Mouse (Mus musculus) testis, postnatal 10 days (tissue): ENCODE data around the gene Ryk.

Experiments
- DNase-seq: peaks from one replicate; pipeline ENCODE4 v3.0.0; 2021; ENCODE audit warnings: low spot score

The Ryk gene

DNA sequence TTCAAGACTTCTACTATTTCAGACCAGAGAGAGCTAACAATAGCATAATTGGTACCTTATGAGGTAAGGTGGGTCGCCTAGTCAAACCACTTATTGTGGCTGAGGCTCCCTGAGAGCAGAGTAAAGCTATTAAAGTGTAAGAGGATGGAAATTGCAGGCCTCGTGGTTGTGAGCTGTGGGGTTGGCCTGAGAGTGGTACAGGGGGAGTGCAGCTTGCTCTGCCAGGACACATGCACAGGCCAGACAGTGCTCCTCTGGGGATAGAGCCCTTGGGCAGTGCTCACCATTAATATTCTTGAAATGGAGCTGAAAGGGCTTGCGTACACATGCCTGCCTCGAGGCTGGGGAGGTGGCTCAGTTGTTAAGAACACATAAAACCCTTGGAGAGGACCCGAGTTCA, 23.6 kb downstream of the Ryk start:
- DNase-seq, result no peak

DNA sequence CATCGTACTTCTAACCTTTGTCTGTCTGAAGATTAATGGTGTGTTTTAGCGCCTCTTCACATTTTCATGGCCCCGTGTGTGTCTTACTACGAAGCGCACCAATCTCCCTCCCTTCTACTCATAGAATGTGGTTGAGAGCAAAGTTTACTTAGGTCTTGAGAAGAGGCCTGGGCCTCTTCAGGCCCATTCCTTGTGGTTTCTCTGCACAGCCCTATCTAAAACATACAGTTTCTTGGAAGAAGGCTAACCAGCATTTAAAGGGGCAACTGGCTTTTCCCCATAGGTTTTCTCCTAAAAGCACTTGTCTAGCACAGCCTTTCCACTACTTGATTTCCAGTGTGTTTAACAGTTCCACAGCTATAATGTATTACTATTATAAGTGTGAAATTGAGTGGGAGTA, 24.7 kb downstream of the Ryk start:
- no peak for DNase-seq

DNA sequence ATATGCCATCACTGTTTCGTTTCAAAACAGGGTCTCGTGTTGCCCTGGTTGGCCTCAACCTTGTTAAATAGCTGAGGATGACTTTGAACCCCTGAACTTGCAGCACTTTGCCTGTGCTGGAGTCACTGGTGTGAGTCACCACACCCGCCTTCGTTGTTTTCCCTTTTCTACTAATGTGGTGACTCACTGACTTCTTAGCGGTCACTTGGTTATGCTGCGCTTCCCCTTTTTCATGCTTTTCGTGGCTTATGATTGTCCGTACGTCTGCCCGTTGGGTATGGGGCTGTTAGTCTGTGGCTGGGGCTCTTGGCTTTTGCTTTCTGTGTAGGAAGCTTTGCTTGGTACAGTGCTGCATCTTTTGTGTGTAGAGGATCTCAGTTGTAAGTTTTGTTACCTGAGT, 25.2 kb downstream of the Ryk start:
- DNase-seq, result no peak

DNA sequence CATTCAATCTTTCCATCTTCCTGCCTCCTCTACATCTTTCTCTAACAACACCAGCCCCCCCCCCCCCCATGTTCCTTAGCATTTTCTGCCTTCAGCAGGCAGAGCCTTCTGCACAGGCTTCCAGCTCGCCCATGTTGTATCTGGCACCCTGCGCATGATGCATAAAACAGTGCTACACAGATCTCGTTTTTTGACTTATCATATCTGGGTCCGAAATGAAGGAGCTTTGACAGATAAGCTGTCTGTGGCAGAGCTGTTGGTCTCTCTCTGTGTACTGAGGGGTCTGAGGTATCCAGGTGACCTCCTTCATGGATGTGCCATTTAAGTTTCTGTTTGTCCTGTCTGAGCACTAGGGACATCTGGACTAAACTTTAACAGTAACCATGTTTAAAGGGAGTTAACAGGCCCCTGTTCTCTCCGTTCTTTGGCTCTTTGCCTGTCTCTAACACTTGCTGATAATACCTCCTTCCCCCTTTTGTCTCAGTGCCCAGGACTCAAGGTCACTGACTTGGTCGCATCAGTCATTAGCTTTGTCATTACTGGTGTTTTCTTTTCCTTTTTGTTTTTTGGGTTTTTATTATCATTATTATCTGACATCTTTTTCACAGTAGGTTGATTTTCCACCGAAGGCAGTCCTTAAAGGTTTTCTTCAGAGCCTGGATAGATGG, 26.2 kb downstream of the Ryk start:
- DNase-seq, result peak; percentile 61

DNA sequence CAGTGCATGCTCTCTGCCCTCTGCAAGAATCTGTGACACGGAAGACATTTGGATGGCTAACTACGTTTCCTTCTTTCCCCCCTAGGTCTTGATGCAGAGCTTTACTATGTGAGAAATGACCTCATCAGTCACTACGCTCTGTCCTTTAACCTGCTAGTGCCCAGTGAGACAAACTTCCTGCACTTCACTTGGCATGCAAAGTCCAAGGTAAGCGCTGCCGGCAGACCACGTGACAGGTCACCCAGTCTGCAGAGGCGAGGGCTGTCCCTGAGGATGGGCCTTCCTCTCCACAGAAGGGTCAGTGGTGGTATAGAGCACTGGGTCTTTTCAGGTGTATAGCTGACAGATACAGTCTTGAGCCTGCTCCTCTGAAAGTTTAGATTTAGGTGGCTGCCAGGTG, 27.1 kb downstream of the Ryk start:
- no peak for DNase-seq

DNA sequence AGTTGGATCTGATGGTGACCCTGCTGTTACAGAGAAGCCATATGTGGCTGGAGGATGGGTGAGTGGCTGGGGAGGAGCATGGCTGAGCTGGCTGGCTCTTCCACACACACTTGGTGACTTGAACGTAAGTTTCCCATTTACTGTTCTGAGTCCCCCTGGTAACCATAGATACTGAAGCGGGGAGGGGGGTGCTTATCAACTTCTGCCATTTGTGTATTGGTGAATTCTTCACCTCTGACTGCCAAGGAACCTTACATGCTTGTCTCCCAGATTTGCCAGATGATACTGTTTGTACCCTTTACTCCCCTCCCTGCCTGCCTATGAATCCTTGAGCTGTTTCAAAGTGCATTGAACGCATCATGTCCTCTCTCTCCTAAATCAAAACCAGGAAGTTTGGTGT, 27.5 kb downstream of the Ryk start:
- no peak for DNase-seq

DNA sequence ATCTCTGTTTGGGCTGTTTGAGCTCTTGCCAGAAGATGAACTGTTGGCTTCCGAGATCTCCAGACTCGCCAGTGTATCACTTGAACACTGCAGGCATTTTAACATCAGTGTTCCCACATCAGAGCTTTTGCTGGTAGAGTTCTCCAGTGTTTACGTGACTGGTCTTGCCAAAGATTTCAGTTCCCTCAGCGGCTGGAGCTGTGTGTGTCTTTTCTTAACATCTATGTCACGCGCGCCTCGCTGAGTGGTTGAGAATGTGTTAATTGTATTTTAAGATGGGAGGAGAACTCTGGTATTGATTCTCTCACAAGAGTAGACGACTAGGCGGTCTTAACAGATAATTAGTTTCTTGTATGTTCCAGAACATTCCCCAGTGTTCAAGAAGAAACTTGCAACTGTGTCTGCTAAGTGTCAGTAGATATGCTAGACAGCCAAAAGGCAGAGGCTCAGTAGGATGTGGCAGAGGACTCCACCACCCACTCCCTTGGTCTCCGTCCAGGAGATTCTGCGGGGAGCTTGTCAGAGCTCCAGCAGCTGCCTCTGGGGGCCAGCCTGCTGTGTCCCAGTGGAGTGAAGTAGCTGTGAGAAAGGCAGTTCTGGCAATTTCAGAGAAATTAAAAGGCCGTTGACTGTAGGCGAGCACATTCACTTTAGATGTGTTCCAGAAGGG, 29.3 kb downstream of the Ryk start:
- peak; percentile 74 for DNase-seq

DNA sequence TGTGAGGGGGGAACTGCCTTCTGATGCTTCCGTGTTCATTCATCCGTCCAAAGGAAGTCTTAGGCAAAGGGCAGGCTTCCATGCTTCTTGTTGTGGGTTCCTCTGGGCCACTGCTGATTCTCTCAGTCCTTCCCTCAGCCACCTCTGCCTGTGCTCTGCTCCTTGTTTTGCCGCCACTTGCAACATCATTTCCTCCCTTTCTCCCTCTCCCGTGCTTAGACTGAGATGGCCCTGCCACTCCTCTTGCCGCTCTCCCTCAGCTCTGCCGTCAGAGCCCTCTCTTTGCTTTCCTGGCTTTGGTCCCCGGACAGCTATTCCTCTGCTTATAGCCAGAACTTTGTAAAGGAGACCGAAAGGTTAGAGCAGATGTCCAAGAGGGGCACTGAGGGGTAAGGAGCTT, 30.2 kb downstream of the Ryk start:
- no peak for DNase-seq

DNA sequence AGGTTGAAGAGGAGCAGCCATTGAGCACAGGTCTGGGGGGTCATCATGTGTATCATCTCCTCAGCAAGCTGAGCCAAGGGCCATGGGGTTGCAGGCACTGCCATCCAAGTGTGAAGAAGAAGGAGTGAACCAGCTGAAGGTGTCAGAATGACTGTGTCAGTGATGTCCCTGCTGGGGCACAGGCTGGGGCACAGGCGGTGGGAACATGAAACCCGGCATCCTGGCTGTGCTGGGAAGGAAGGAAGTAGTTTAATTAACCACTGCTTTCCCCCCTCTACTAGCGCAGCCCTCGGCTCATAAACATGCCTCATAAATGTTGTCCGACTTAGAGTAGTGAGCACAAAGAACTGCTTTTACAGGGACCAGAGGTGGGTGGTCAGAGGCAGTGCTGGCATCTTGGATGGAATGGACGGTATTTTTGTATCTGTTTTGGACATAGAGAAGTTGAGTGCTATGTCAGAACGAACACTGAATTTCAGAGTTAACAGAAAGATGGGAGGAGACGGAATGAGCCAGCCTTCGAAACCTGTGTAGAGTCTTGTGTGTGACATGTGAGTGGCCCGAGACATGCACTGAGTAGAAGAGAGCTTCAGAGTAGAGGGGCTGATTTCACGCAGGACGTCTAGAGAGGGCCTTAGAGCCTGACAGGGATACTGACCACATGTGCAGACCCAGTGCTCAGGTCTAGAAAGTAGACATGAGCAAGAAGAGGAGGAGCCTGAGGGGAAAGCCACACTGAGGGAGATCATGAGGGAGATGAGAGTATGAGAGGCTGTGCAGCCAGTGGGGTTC, 31.4 kb downstream of the Ryk start:
- DNase-seq, result no peak

DNA sequence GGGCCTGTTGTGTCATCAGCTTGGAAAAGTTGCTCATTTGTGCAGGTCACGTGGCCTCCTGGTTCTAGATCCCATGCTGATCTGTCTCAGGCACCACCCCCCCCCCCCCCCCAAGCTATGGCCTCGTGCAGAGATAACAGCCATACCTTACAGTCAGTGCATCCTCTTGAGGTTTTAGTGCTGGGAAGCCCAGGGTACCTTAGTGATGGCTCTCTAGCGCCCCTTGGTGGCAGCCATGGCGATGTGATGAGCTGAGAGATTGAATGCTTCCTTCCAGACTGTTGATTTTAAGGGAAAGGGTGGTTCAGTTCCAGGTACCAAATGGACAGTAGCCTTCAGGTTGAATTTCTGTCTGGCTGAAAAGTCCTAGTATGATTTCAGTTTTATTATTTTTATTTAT, 32.2 kb downstream of the Ryk start:
- peak; percentile 90 for DNase-seq

DNA sequence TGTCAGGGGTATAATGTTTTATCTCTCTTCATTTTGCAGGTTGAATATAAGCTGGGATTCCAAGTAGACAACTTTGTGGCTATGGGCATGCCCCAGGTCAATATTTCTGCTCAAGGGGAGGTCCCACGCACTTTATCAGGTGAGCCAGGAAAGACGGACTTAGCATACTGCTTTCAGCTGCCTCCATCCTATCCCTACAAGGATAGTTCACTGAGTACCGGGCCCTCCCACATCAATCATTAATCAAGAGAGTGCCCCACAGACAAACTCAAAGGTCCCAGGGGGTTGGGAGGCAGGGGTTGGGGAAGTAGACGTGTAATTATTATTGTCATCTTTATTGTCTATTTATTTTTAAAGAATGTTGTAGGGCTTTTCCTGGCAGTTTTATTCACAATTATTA, 32.8 kb downstream of the Ryk start:
- DNase-seq, result no peak

DNA sequence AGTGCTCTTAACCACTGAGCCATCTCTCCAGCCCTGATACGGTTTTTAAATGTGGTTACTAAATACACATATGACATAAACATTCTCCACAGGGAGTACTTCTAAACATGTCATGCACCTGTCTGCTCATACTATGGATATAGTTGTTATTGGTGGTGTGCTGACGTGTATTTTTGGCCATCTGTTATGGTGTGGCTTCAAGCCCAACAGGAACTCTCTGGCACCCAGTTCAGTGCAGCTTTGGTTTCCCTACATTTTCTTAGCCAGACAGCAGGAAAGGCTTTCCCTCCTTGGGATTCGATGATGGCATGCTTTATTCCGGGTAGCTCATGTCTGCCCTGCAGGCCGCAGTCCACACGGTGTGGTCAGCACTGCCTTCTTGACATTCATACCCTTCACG, 33.7 kb downstream of the Ryk start:
- no peak for DNase-seq

DNA sequence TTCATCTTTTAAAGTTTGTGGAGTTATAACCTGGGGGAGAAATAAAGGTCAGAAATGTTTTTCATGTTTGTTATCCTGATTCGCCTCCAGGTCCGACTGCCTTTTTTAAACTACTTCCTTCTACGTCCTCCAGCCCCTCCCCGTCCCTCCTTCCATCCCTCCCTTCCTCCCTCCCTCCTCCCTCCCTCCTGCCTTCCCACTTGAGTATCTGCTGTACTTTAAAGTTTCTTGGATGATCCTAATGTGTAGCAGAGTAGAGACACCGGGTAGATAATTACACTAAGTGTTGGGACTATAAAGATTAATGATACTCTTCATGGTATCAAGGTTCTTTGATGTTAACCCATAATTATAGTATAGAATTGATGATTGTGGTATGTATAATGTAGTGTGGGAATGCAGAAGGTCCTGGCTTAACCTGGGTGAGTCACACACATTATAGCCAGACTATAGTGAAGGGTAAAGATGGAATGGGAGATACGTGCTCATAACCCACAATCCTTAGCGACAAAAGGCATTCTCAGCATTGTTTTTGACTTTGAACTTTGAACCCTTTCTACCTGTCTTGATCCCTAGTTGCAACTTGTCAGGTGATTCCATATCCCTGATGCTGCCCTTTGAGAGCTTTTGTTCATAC, 41.5 kb downstream of the Ryk start:
- DNase-seq, result no peak

DNA sequence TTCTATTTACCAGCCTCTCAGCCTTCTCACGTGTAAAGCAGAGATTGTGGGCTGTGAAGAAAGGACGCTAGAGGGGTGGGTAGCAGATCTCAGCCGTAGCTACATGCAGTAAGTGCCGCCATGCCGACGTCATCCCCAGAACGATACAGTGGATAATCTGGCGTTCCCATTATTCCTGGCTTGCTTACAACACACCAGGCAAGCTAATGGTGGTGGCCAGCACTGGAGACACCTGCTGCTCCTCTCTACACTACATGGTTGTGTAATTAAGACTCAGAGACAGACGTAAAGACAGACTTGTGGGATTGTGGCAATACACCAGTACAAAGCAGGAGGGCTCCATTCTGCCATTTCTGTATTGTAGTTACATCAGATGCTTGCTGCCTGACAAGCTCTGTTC, 43.2 kb downstream of the Ryk start:
- no peak for DNase-seq

DNA sequence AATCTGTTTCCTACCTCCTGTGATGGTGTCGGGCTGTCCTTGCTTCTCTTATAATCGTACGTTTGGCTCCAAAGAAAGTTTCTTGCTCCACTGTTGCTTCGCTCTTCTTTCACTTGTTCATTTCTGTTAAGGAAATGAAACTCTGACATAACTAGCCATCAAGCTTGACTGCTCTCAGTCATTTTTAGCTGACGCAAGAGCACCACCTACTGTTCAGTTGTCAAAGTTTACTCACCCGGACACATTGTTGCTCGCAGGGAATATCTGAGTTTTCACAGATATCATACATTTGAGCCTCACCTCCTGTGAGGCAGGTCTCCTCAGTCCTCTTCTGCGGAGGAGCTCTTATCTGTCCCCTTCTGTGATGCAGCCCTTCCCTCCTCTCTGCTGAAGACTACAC, 44.8 kb downstream of the Ryk start:
- no peak for DNase-seq

DNA sequence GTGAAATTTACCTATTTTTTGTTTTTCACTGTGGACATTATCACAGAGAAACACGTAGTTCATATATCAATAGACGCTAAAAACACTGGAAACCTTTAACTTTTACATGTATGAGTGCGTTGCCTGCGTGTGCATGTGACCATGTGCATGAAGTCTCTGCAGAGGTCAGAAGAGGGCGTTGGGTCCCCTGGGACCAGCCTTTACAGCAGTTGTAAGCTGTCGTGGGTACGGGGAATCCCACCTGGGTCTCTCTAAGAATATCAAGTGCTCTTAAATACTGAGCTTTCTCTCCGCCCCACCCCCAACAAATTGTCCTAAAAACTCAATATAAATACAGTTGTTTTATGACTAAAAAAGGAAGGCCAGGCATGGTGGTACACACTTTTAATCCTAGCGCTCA, 50.0 kb downstream of the Ryk start:
- no peak for DNase-seq

DNA sequence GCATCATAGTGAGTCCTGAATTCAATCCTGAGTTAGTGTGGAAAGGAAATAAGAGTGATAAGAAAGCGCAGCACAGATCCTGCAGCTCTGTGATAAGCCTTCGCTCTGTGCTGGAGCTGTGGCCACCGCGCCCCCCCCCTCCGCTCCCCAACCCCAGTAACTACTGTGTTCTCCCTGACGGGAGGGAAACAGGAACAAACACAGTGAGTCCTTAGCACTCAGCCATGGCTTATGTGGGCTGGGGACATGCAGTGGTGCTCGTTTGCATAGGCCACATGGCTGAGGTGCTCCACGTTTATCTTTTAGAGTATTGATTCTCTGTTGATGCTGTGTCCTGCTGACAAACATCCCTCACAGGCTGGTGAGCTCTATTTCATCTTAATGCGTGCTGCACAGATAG, 55.4 kb downstream of the Ryk start:
- no peak for DNase-seq

DNA sequence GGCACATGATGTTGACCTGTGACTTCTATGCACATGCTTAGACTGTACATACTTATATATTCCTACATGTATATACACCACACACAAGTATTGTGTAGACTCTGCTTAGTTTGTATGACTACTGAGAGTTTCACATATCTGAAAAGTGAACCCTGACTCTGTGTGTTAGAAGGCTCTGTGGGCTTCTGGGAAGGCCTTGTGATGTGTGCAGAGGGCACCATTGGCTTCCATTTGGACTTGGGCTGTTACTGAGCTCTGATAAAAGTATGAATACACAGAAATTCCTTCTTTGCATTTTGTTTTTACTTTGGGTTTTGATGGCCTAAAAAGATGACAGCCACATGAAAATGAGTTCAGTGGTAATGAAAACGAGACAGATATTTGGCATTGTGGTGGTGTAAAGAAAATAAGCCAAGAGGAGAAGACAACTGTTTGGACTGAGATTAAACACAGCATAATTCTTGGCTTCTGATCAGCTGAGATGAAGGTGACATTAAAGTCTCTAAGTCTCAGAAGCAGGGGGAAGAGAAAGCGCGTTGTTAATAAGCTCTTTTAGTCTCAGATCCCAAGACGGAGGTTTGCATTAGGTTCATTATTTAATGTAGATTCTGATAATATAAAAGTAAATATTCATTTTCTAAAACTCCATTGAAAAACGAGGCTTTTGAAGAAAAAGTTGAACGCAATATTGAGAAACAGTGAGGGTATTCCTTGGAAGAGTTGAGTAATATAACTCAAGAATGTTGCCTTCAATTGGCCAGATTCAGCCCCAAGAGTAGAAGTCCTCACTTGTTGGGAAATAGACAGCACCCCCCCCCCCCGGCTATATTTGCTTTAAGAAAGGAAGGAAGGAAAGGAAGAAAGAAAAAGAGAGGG, 58.0 kb downstream of the Ryk start:
- DNase-seq, result no peak

DNA sequence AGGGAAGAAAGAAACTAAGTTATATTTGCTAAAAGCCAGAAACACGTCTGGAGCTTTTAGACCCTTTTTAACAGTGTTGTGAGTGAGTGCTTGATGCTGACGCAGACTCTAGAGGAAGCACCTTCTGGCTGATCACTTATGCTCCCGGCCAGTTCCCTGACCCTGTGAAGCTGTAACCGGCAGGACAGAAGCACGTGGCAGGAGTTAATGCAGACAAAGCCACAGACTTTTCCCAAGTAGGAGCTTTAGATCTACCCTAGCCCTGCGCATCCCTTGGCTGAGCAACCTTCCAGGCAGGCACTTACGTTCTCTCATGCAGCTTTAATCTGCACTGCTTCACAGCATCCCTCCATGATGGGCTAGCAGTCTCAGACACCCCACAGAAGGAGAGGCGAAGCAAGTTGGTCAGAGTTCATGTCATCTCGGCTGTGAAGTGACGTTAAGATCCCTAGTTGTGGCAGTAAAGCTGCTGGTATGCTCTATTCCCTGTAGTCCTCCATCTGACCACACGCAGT, 58.7 kb downstream of the Ryk start:
- no peak for DNase-seq

DNA sequence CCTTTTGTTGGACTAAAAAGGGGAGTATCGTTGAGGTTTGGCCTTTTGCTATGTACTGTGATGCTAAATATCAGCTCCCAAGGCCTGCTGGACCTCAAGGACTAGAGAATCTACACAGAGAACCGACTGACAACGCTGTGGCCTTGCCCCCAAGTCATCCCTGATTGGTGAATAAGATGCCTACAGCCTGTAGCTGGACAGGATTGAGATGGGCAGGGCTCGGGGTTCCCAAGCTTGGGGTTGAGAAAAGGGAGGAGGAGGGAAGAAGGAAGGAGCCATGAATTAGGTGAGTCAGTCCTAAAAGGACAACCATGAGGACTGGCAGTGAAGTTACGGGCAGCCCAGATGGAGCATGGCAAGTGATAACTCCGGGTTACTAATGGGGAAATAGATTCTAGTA, 65.2 kb downstream of the Ryk start:
- no peak for DNase-seq

DNA sequence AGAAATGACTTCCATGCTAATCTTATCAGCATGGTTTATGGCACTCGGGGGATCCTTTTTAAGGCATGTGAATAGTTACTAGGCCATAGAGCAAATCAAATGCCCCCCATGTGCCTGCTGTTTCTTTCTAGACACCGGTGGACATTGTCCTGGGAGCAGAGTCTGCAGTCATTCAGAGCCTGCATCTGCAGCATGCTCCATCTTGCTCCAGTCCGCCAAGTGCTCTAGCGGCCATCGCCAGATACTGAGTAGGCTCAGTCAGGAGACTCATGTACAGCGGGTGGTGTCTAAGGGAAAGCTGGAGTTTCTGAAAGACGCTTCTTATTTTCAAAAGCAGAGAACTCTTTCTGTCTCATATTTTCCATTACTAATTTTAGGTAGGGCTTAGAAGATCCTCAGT, 67.6 kb downstream of the Ryk start:
- no peak for DNase-seq

DNA sequence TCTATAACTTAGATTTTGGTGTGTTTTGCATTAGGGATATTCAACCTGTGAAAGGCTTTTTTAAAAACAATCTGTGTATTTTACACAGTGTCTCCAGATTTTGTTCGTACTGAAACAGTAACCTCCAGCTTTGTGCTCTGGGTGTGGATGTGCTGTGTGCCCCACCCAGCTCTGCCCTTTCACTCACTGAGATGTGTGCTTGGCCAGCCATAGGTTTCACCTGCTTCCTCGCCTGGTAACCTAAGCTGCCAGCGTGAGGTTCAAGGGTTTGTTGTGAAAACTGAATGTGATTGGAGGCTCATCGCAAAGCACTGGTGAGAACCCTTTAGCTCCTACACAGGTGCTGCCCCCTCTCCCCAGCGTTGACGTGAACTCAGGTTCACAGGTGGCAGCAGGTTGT, 70.2 kb downstream of the Ryk start:
- no peak for DNase-seq
